Comparison of ENCODE assay signal across 8 mouse cellular contexts in the genomic region with DNA sequence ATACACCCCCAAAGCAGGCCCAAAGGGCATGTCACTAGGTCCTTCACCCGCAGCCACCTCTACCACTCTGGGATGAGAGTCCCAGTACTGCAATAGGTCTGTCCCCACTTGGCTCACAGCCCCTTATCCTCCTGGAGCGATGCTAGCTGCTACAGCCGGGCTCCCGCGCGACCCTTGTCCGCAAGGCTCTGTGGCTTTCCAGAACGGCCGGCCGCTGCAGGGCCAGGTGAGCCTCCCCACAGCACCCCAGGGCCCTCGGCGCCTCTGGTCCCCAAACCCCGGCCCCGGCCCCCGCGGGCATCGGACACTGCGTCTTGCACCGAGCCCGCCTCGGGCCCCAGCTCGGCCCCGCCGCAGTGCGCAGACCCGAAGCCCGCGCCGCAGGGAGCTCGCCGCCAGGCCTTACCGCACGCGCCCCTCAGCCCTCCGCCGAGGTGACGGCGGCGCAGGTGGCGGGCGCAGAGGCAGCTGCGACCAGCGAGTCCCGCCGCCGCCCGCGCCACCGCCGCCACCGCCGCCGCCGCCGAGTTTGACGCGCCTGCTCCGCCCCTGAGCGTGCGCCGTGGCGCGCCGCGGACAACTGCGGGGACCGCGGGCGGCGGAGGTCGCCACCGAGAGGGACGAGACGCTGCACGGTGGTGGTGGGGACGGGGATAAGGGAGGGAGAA. TPM values are rescaled to one million over a fixed set of nuclear protein-coding genes. Genes with fewer than 3 reads are reported as not detected.
DNase-seq lines count a peak whose midpoint lies in the region; ATAC-seq and TF ChIP-seq lines count a peak whose summit lies in the region.

A gene (minus strand): TSS at position 550 of the 668 bp plus-strand sequence.

- DNase-seq in gastrocnemius, adult 2 months: peak; percentile 41
- DNase-seq in gastrocnemius, adult 8-10 months (ENCODE audit: low spot score in 2 of 2): no peak
- DNase-seq in adrenal gland, postnatal 14 days: peak; percentile 73
- peak; percentile 14 to 19 for DNase-seq in heart, postnatal 14 days
- DNase-seq in left cerebral cortex, postnatal 10 days (ENCODE audit: extremely low spot score in 1 of 2, low spot score in 2 of 2): peak; percentile 18 to 76
- DNase-seq in testis, postnatal 14 days (ENCODE audit: low spot score): peak; percentile 12

- H3K4me3 ChIP-seq in gastrocnemius, adult 2 months: peak within 1 kb of the TSS; percentile 71
- H3K4me3 ChIP-seq in embryonic facial prominence, embryonic 12.5 days: peak within 1 kb of the TSS; percentile 74
- H3K4me3 ChIP-seq in midbrain, embryonic 15.5 days: peak within 1 kb of the TSS; percentile 90

- TF ChIP-seq CTCF in gastrocnemius, adult 2 months (IDR thresholded peaks at IDR 0.05): no peak

- peak within 1 kb of the TSS; percentile 83 for H3K4me2 ChIP-seq in embryonic facial prominence, embryonic 12.5 days (replicated peaks)
- peak within 1 kb of the TSS; percentile 84 for H3K4me2 ChIP-seq in midbrain, embryonic 15.5 days

- ATAC-seq in embryonic facial prominence, embryonic 12.5 days (ENCODE audit: insufficient number of reproducible peaks, insufficient read depth, low FRiP score, low TSS enrichment): peak; percentile 88
- ATAC-seq in midbrain, embryonic 15.5 days (replicated peaks): peak; percentile 96

- intact Hi-C loops in gastrocnemius, adult 2 months (cut with DNase I): no loop called here
- intact Hi-C loops in heart, postnatal 14 days (cut with DNase I): no loop called here
- intact Hi-C loops in left cerebral cortex, postnatal 10 days (cut with DNase I): no loop called here

- no peaks in the 10 kb centered on the region; the same call in 1 of the 2 replicates for H3K27me3 ChIP-seq in embryonic facial prominence, embryonic 12.5 days
- H3K27me3 ChIP-seq in midbrain, embryonic 15.5 days (replicated peaks): no peaks in the 10 kb centered on the region

- H3K9ac ChIP-seq in embryonic facial prominence, embryonic 12.5 days: peak within 1 kb of the TSS; percentile 77
- peak within 1 kb of the TSS; percentile 98 for H3K9ac ChIP-seq in midbrain, embryonic 15.5 days

- H3K27ac ChIP-seq in gastrocnemius, adult 2 months: no peak within 1 kb of the TSS
- H3K27ac ChIP-seq in embryonic facial prominence, embryonic 12.5 days: no peak within 1 kb of the TSS; the same call in 1 of the 2 replicates
- H3K27ac ChIP-seq in midbrain, embryonic 15.5 days: peak within 1 kb of the TSS; percentile 85

- no peaks in the 10 kb centered on the region for H3K4me1 ChIP-seq in embryonic facial prominence, embryonic 12.5 days
- H3K4me1 ChIP-seq in midbrain, embryonic 15.5 days: peaks cover 6% of the 10 kb centered on the region; the same call in 1 of the 2 replicates

- no peaks in the 10 kb centered on the region for H3K9me3 ChIP-seq in embryonic facial prominence, embryonic 12.5 days
- no peaks in the 10 kb centered on the region for H3K9me3 ChIP-seq in midbrain, embryonic 15.5 days

- under 1% methylated on average over 73 of the region's 76 CpGs for WGBS in embryonic facial prominence, embryonic 12.5 days
- under 1% methylated on average over 75 of the region's 76 CpGs for WGBS in midbrain, embryonic 15.5 days

- H3K36me3 ChIP-seq in embryonic facial prominence, embryonic 12.5 days: no peaks in the 10 kb centered on the region
- H3K36me3 ChIP-seq in midbrain, embryonic 15.5 days (replicated peaks): no peaks in the 10 kb centered on the region

RNA-seq across cellular contexts. Expression of the gene that starts here (rescaled TPM):
- under 1 TPM in 1 of 2 experiments, not detected in 1; 0.11 TPM for total RNA-seq in gastrocnemius, adult 2 months (2021)
- under 1 TPM in 2 of 4 experiments, not detected in 2; 0.10 to 0.34 TPM for total RNA-seq in gastrocnemius, adult 8-10 months (2022)
- total RNA-seq in adrenal gland, postnatal 14 days (2021): 8.1 and 9.9 TPM in 2 replicates
- 14.6 and 15.8 TPM in 2 replicates for polyA plus RNA-seq in embryonic facial prominence, embryonic 12.5 days (2016; fragmentation: Nextera tagmentation; extraction: Ambion mirVana)
- under 1 TPM; 0.10 to 0.26 TPM for total RNA-seq in heart, postnatal 14 days (2021)
- total RNA-seq in left cerebral cortex, postnatal 10 days (2021): 100 to 1,000 TPM; 149 to 160 TPM
- 29.6 and 30.1 TPM in 2 replicates for polyA plus RNA-seq in midbrain, embryonic 15.5 days (2015; fragmentation: Nextera tagmentation; extraction: Ambion mirVana)

Comparison
In these comparisons a context has a peak if more than half of its experiments do, and no peak if none do; other contexts are left out.
1. RNA of the gene that starts here (total RNA-seq): 149 to 160 TPM in left cerebral cortex, postnatal 10 days; 8.1 to 9.9 TPM in adrenal gland, postnatal 14 days, 0.10 to 0.26 TPM in heart, postnatal 14 days, 0.11 TPM in gastrocnemius, adult 2 months and 0.10 to 0.34 TPM in gastrocnemius, adult 8-10 months; every median in the first group is over 10 times any median in the second.
2. Peak in DNase-seq and H3K4me3 ChIP-seq in gastrocnemius, adult 2 months; RNA of the gene not detected or under 1 TPM.
3. Peak in DNase-seq in heart, postnatal 14 days; RNA of the gene not detected or under 1 TPM.
4. DNase-seq: peak in adrenal gland, postnatal 14 days (single experiment), left cerebral cortex, postnatal 10 days (2 of 2) and testis, postnatal 14 days (single experiment); none in gastrocnemius, adult 8-10 months (0 of 2).
5. Peak in every context shown above with its lines, with median percentiles within 50 percentile points of each other: H3K4me3 ChIP-seq.